Mouse (Mus musculus) kidney, adult 18-20 months (tissue): ENCODE measurements around the gene Magi1.
"Not testable (repeated sequence)": the region's sequence is repeated elsewhere in the genome, so short reads cannot be mapped to it uniquely, and the experiment has no call there.

Experiments
- DNase-seq: peaks from one replicate; pipeline ENCODE4 v3.0.0; 2021

The Magi1 gene

DNA sequence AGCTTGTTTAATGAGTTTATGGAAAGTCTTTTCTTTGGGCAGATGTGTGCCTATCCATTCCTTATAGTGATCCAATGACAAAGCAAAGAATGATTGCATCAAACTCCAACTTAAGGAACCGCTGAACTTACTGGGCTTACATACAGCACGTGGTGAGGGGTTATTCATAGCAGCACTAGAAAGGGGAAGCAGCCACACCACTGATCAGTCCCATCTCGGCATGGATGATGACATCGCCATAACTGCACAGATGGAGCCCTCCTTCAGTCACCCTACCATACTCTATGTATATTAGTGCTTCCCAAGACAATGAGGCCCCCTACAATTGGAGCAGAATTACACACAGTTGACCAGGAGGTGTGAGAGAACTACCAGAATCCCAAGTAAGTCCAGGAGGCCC, 238.5 kb downstream of the Magi1 start:
- no peak for DNase-seq

DNA sequence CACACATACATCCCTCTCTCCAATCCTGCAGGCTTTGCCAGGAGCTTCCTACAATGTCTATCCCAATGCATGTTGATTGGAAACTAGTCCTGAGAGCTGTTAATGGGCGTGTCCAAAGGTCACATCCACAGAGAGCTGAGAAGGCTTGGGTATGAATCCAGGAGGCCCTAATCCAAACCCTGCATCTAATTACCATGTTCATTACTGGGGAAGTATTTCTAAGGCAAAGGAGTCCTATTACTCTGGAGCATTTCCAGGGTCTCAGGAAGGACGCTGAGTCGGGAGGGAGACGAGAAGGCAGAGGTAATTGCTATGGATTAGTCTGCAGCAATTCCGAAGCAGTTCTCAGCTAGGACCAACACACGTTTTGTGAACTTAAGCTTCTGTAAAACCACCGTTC, 240.3 kb downstream of the Magi1 start:
- no peak for DNase-seq

DNA sequence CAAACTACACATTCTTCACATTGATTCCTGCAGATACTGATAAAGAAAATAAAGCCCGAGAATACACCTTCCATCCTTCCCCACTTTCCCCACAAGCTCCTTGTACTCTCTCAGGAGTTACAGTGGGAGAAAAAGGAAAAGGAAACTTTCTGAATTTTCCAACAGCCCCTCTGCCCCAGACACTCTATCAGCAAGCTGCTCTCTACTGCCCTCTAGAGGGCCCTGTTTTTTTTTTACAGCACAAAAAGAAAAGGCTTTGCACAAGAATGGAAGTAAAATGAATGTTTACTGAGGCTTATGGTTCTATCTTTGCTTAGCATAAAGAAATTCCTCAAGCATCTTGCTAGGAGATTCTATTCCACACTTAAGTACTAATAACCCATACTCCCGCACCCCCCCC, 243.6 kb downstream of the Magi1 start:
- DNase-seq, result no peak

DNA sequence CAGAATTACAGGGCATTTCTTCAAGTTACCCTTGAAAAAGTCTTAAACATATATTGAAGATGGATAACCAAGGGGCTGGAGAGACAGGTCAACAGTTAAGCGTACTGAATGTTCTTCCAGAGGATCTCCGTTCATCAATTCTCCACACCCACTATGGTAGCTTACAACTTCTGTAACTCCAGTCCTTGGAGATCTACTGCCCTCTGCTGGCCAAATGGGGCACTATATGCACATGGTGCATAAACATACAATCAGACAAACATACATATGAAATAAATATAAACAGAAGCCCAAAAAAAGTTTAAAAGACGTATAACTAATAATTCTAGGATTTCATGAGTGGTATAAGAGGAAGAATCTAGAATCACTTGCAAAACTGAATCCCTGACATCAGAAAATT, 244.8 kb downstream of the Magi1 start:
- no peak for DNase-seq

DNA sequence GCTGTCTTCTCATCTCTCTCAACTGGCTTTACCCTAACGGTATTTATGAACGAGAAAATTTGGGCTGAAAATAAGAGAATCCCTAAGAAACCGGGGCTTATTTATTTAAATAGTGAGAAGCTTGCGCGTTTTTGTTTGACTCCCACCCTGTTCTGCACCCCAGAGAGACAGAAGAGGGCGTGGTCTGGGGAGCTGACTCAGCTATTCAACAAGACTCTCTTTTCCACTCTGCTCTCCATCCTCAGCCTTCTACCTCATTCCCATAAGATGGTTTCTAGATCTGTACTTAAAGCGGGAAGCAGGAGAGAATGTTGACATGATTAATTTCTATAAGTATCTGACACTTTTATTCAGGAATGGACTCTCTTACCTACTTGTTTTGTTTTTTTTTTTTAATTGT, 247.2 kb downstream of the Magi1 start:
- no peak for DNase-seq

DNA sequence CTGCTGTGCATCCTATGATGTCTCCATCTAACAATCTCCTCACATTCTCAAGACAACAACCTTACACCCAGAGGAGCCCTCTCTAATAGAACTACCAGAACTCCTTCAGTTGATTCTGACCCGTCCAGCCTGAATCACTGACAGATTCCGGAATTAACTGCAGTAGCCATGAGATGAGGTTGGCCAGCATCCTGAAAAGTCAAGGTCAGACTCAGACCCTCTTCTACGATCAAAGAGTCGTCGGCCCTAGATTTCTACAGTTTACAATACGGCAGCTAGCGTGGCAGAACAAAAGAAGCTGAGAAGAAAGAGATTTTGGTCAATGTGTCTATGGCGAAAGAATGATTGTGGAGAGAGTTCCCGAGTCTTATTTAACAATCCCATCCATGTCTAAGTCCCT, 257.4 kb downstream of the Magi1 start:
- DNase-seq, result no peak

DNA sequence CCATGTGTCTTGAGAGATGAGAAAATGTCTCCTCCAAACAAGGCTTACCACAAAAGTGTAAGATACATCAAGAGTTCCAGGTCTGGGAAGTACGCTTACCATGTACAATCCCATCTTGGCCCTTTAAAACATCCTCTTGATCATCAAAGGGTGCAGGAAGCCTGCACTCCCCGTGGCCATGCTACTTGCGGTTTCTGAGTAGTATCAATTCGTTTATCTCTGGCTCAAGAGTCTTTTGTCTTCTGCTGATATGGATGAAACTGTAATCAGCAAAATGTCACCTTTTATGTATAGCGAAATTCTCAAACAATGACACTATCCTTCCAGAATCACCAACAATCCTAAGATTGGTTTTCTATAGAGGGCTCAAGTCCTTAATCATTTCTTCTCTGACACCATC, 261.3 kb downstream of the Magi1 start:
- no peak for DNase-seq

DNA sequence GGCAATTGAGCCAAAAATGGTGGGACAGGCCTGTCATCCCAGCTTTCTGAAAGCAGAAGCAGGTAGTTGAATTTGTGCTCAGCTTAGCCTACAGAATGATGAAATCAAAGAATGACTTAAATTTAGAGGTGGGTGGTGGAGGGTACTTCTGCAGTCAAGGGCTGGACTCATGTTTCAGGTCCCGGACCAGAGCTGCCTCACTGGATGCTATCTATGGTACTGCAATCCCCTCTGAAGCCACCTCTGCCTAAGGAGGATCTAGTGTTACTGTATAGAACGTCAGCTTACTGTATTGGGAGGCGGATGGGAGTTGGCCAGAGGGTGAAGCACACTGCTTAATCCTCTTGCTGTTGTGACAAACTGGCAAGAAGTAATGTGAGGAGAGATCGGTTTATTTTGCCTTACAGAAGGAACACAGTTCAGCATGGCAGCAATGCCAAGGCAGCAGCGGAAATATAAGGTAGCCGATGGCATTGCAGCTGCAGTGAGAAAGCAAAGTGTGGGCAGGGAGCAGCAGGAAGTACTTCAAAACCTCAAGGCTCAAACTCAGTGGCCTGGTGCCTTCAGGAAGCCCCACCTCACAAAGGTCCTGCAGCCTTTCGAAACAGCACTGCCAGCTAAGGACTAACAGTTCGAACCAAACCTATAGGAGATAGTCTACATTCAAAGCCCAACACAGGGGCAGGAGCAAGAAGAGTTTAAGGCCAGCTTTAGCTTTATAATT, 262.3 kb downstream of the Magi1 start:
- no peak for DNase-seq

DNA sequence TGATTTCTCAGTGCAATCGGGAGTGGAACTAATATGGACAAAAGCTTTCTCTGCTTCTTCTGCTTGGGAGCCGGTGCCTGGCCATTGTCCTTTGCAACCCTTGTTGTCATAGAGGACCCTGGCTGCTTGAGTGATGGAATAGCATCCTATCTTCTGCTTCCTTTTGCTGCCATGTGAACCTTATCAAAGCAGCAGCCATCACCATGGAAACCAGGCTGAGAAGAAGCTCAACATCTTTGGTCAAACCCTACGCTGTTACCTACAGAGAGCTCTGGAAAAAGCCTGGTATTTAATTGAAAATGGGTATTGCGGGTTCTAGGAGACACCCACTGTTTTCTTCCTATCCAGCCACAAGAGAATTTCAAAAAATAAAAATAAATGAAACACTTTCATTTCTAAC, 263.2 kb downstream of the Magi1 start:
- DNase-seq, result no peak

DNA sequence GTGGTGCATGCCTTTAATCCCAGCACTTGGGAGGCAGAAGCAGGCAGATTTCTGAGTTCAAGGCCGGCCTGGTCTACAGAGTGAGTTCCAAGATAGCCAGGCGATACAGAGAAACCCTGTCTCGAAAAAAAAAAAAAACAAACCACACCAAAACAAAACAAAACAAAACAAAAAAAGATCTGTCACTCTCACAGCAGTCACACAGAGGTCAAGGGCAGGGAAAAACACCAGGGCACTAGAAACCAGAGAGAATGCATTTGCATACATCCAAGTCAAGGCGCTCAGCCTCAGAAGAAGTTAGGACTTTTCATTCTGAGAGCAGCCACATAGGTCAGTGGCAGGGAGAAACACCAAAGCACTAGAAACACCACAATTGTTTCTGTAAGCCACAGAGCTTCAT, 263.8 kb downstream of the Magi1 start:
- no peak for DNase-seq

DNA sequence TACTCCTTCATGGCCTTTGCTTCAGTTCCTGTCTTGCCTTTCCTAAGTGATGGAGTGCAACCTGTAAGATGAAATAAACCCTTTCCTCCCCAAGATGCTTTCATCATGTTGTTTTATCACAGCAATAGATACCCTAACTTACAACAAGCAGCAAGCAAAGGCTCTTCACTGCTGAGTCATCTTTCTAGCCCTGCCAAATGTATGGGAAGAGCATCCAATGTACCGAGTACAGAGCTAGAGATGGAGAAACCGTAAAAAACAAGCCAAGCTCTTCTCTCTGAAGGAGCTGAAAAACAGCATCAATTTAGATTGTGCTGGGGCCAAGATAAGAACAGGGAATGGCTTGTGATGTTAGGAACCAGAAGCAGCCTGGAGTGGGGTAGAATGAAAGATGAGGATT, 270.0 kb downstream of the Magi1 start:
- no peak for DNase-seq

DNA sequence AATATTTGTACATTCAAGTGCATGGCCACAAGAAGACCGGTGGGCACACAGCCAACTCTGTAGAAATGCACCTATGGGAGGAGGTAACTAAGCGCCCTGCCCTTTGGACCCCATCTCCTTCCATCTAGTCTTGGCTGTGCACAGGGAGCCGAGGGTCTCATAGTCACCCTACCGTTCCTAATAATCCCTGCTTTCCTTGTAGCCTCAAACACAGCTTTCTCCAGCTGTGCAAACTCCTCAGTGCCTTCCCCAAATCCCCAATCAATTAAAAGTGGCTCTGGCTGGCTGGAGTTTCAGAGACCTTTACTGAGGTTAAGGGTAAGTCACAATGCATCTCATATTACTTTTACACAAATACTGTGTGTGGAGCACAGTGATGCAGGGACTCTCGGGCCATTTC, 271.8 kb downstream of the Magi1 start:
- DNase-seq, result peak; percentile 29

DNA sequence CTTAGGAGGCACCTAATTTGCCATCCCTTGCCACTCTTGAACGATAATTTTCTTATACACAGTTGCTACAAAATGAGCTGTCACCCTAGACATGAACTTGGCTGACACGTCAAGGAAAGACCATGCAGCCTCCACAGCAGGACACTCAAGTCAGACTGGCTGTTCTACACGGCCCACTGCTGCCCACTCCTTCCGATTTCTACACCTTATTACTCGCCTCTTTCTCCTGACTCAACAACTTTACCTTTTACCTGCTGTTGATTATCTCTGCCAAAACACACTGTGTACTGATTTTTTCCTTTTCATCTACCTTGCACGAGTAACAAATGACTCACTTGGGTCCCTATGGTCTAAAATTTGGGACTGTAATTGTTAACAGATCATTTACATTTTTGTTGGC, 272.2 kb downstream of the Magi1 start:
- DNase-seq, result no peak

DNA sequence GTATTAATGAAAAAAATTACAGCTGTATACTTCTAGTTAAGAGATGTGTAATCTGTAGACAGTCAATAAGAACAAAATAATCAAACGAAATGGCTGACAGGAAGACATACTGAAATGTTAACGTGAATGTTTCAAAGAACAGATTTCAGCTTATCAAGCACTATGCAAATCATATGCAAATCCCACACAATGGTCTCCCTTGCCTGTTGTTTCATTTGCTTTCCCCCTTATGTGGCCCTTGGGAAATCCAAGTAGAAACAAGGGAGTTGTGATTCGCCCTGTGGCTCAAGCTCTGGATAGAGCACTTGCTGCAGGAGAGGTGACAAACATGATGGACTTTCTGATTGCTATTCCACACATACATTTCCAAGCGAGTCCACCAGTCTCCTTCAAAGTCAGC, 275.1 kb downstream of the Magi1 start:
- no peak for DNase-seq

DNA sequence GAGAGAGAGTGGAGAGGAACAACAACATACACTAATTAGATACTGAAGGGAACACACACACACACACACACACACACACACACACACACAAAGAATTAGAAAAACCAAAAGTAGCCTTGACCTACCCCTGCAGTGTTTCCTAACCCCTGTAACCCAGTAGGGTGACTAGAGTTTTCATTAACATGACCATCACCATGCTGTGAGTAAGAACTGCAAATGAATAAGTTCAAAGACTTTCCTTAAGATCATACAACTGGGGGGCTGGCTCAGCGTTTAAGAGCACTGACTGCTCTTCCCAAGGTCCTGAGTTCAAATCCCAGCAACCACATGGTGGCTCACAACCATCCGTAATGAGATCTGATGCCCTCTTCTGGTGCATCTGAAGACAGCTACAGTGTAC, 280.1 kb downstream of the Magi1 start:
- not testable (repeated sequence) for DNase-seq

DNA sequence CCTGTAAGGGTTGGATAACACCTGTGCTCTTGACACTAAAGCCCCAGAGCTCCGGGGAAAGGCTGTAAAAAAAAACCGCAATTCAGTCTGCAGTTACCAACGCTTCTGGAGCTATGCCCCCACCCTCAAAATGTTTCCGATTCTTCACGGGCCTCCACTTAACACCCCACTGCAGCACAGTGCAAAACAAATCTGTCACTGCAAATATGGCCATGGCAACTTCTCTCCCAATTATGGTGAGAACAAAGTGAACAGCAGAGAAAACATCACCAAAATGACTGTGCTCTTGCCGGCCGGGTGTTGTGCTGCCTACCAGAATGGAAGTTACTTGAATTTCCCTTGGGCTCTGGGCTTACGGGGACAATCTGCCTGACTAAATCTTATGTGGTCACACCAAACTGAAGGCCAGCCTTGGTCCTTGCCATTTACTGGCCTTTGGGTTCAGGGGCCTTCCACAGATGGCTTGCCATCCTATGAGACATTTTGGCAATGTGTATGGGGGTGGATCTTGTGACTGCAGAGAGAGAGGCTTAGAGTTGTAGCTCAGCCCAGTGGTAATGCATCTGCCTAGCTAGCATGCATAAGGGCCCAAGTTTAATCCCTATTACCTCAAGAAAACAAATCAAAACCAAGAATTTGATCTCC, 286.8 kb downstream of the Magi1 start:
- DNase-seq, result no peak

DNA sequence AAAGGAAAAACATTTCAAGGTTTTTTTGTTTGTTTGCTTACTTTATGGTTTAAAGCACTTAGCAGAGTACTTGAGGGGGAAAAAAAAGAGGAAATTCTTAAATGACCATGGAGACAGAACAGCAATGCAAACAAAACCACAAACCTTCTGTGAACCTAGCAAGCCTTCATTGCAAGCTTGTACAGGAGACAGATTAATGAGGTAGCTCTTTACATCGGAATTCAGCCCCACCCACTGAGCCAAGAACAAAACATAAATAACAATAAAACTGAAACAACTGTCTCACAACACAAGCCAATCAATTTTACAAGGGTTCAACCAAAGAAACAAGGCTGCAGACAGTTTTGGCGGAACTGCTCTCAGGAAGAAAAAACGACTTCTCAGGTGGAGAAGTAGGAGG, 296.2 kb downstream of the Magi1 start:
- no peak for DNase-seq

DNA sequence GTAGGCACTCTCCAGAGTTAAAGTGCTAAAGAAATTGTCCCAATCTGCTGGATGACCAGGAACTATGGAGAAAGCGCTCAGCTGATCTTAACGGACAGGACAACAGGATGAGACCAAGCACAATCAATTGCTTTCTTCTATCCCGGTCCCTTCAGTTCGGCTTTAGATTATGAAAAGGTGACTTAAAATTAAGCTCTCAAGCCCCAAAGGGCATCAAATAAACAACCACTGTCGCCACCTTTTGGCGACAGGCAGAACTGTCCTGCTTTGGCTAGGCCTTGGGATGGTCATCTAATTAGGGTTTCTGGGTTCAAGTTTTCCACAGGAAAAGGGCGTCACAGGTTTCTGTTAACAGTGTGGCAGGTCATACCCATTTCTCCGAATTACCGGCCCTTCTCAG, 298.6 kb downstream of the Magi1 start:
- DNase-seq, result peak; percentile 46

DNA sequence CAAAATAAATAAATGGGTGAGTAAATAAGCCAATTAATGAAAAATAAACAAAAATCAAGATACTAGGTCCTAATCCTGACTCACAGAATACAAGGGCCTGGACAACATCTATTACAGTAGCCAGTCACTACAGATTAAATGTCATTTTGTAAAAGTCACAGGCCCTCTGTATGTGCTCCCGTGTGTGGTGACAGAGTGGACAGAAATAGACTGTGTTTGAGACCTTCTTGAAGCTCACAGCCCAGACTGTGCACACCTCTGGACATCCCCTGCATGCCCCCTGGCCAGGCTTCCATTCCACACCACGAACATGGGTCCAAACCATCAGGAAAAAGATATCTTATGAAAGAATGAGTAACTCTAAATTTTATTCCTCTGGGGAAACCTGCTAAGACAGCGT, 300.2 kb downstream of the Magi1 start:
- no peak for DNase-seq

DNA sequence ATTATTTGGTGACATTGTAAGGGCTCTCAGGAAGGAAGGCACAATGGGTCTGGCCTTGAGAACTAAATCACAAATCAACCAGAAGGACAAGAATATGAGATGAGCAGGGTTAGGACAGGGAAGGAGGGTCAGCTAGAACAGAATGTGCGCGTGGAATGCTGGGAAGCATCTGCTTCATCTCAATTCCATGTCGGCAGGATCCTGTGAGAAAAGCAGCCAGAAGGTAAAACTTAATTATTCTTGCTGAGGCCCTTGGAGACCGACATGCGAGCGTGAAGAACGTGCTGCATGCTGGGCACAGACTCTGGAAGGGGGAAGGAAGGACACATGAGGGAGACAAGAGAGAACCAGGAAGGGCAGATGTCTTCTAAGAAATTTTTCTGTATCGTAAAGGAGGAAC, 302.5 kb downstream of the Magi1 start:
- peak; percentile 7 for DNase-seq

DNA sequence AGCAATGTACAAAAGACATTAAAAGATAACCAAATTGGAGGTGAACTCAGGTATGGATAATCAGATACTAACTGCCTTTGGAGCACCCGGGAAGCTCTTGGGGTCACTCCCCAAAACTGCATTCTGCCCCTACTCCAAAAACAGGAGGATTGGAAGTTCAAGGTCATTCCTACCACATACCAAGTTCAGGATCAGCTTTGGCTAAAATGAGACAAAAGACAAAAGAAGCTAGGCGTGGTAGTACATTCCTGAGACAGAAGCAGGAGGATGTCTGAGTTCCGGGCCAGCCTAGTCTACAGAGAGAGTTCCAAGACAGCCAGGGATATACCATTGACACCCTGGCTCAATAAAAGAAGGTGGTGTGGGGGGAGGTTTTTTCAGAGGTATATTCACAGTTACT, 304.5 kb downstream of the Magi1 start:
- DNase-seq, result no peak

DNA sequence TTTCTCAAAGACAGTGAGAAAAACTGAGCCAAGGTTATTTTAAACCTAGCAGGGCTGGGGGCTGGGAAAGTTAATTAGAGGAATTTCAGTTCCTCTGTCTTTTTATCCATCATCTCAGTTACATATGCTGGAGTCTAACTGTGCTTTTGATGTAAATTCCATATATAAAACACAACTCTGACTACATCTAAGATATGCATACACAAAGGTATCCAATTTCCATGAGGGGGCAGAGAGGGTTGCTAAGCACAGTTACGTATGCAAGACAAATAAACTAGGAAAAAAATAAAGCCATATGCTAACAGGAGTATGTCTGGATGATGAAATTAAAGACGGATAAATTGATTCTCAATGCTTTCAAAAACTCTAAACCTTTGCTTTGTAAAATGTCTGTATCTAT, 315.0 kb downstream of the Magi1 start:
- DNase-seq, result no peak

DNA sequence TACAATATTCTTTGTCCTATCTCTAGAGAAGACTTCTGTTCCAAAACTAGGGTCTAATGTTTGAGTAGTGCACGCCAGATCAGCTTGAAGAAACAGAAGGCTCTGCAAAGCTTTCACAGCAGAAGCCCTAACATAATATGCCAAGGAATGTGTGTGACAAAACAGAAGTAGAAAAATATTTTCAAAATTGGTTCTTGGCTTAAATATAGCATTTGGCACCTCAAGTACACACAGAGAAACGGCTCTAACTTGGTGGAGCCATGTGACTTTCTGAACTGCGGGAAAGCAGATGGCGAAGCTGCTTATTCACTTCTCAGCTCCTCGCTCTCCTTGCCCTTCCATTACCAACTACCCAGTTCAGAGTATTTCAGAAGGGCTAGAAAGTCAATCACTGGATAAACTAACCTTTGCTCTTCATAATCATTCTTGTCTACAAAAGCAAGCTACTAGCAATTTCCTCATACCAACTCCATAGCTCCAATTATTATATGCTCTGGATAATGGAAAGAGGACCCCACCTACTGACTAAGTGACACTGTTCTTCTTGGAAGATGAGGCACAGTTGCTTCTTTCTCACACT, 320.9 kb downstream of the Magi1 start:
- no peak for DNase-seq

DNA sequence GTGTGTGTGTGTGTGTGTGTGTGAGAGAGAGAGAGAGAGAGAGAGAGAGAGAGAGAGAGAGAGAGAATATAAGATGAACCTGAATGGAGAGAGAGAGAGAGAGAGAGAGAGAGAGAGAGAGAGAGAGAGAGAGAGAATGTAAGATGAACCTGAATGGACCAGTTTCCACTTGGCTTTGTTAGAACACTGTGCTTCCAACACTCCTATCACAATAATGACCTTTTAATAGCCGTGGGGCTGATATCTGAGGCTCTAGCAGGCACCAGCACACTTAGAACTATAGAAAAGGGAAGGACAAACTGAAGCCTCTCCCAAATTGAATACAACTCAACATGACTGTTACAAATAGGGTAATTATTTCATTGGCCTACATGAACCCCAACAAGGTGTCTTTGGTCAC, 321.9 kb downstream of the Magi1 start:
- no peak for DNase-seq

DNA sequence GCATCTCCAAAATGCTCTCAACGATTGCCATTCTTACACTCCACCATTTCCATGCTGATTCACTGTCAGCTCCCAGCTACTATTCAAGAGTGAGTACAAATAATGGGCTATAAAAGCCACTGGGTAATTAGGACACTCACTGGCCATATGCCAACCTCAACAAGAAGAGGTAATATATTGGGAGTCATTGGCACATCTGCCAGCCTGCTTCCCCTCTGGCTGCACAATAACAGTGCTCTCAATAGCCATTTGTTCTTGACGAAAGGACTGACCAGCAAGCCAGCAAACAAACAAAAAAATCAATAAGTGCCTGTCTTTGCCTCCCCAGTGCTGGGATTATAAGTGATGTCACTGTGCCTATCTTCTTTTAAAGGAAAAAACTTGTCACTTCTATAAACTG, 326.5 kb downstream of the Magi1 start:
- no peak for DNase-seq
